Mouse (Mus musculus) ES-E14 (cell line): ENCODE results near the gene Git1. TPM values are rescaled to one million over a fixed set of nuclear protein-coding genes. Genes with fewer than 3 reads are reported as not detected.

Experiments
- DNase-seq: peaks from one replicate; pipeline ENCODE4 v3.0.0-alpha.2; 2013; ENCODE audit warnings: low read depth, low spot score
- H3K27ac ChIP-seq: 2 replicates; pipeline ENCODE4 v1.5.1; 2012; ENCODE audit warnings: low read depth, mild to moderate bottlenecking, low read length, moderate library complexity, mixed read lengths; ENCODE audit not compliant: poor library complexity, insufficient read depth, severe bottlenecking
- H3K36me3 ChIP-seq: 2 replicates; pipeline ENCODE4 v1.6.1; 2012; ENCODE audit warnings: mild to moderate bottlenecking, low read length, moderate library complexity, mixed read lengths; ENCODE audit not compliant: control insufficient read depth, poor library complexity, insufficient read depth, severe bottlenecking
- H3K4me1 ChIP-seq, 2 experiments: fragments of 150-350 bp in 1 of 2; sonication (generic) in 1 of 2; 2 replicates each; pipeline ENCODE4 v1.6.1; 2012; ENCODE audit warnings: low read length in 2 of 2, mild to moderate bottlenecking in 1 of 2, mixed read lengths in 1 of 2; ENCODE audit not compliant: control insufficient read depth in 2 of 2, insufficient read depth in 2 of 2, poor library complexity in 1 of 2
- H3K4me3 ChIP-seq, 2 experiments: fragments of 150-350 bp in 1 of 2; sonication (generic) in 1 of 2; 2 replicates each; pipeline ENCODE4 v1.5.1; 2012; ENCODE audit warnings: low read length in 2 of 2, low read depth in 1 of 2, mild to moderate bottlenecking in 1 of 2, mixed read lengths in 1 of 2; ENCODE audit not compliant: insufficient read depth in 1 of 2, poor library complexity in 1 of 2, severe bottlenecking in 1 of 2
- H3K9ac ChIP-seq: 2 replicates; pipeline ENCODE4 v1.6.1; 2012; ENCODE audit warnings: low read depth, mild to moderate bottlenecking, low read length, mixed read lengths; ENCODE audit not compliant: poor library complexity, insufficient read depth, severe bottlenecking
- H3K9me3 ChIP-seq: fragments of 150-350 bp; sonication (generic); 2 replicates; pipeline ENCODE4 v1.6.1; 2012; ENCODE audit warnings: low read depth, mild to moderate bottlenecking, low read length; ENCODE audit not compliant: control insufficient read depth, insufficient read depth
- CHD2 ChIP-seq: IDR thresholded peaks from 2 replicates; pipeline ENCODE4 v1.6.1; 2014; ENCODE audit warnings: mild to moderate bottlenecking, low read depth, low read length, inconsistent platforms
- HCFC1 ChIP-seq: IDR thresholded peaks from 2 replicates; pipeline ENCODE4 v1.6.1; 2012; ENCODE audit warnings: low read length, inconsistent platforms, borderline replicate concordance; ENCODE audit not compliant: insufficient read depth
- MAFK ChIP-seq: IDR thresholded peaks from 2 replicates; pipeline ENCODE4 v1.6.1; 2014; ENCODE audit warnings: mild to moderate bottlenecking, low read depth, low read length, inconsistent platforms; ENCODE audit not compliant: insufficient read depth
- ZC3H11A ChIP-seq: IDR thresholded peaks from 2 replicates; pipeline ENCODE4 v1.6.1; 2012; ENCODE audit warnings: low read depth, mild to moderate bottlenecking, inconsistent platforms, low read length, borderline replicate concordance
- ZNF384 ChIP-seq: IDR thresholded peaks from 2 replicates; pipeline ENCODE4 v1.6.1; 2012; ENCODE audit warnings: low read depth, low read length, inconsistent platforms
- in situ Hi-C, 2 experiments: fragments of 600-800 bp; cut with MboI; formaldehyde crosslinking; loops; one replicate each; pipeline ENCODE4 v1.15.1; 2025; ENCODE audit warnings: low sequenced_read_pairs in 2 of 2, inconsistent platforms in 1 of 2; ENCODE audit not compliant: unreplicated experiment in 2 of 2
- total RNA-seq: library from RNA; depleted of rRNA; stranded (reverse); fragments of 300-350 nt; gene quantifications from 2 replicates; pipeline ENCODE4 v1.2.3, GENCODE M21; 2012

The Git1 gene
- total RNA-seq, 1 experiment: 43.1 TPM

- Histone ChIP-seq H3K27ac (peak overlapping the region; percentile 82), H3K9ac (peak overlapping the region; percentile 51; the same call in 1 of the 2 replicates), H3K36me3 (peaks cover 35% of the 10 kb centered on the region), H3K4me1 (peaks cover 15 to 51% of the 10 kb centered on the region in 2 experiments), H3K4me3 (peak overlapping the region; percentile 6 to 19; a peak in 3 of 4 replicates), H3K9me3 (no peaks in the 10 kb centered on the region)
- DNase-seq: no peak
- in situ Hi-C loops: no loop called here
- TF ChIP-seq CHD2 (no peak), MAFK (no peak), HCFC1 (no peak), ZC3H11A (no peak), ZNF384 (no peak)
These were observed 5.1 kb downstream of the Git1 start for GRCm38 (mm10) chr11:77498261-77499139.

DNA sequence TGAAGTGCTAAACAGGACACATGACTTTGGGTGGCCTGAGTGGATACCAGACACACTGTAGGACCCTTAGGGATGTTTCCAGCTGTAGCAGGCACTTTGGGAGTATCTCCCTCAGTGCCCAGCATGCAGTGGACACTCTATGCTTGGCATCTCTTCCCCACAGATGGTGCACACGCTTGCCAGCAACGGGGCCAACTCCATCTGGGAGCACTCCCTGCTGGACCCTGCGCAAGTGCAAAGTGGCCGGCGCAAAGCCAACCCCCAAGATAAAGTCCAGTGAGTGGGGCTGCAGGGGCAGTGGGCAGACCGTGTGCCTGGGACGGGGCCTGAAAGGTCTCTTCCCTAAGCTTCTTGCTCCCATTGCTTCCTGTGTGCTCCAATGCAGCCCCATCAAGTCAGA is 6.0 kb downstream of the Git1 start:
- TF ChIP-seq HCFC1: no peak
- TF ChIP-seq MAFK: no peak
- TF ChIP-seq ZC3H11A: no peak
- no peak for TF ChIP-seq ZNF384
- TF ChIP-seq CHD2: no peak
- peaks cover 13 to 55% of the 10 kb centered on the region in 2 experiments for H3K4me1 ChIP-seq
- no peak overlapping the region for H3K27ac ChIP-seq
- no peak overlapping the region for H3K9ac ChIP-seq
- DNase-seq: no peak
- H3K4me3 ChIP-seq: no peak overlapping the region
- in situ Hi-C loops: no loop called here
- no peaks in the 10 kb centered on the region for H3K9me3 ChIP-seq
- peaks cover 42% of the 10 kb centered on the region for H3K36me3 ChIP-seq

GRCm38 (mm10) chr11:77500361-77501325 is 7.3 kb downstream of the Git1 start:
- H3K36me3 ChIP-seq: peaks cover 55% of the 10 kb centered on the region
- peaks cover 8 to 46% of the 10 kb centered on the region in 2 experiments; a peak in 3 of 4 replicates for H3K4me1 ChIP-seq
- no peak overlapping the region for H3K9ac ChIP-seq
- DNase-seq: no peak
- H3K4me3 ChIP-seq: no peak overlapping the region
- peak overlapping the region; percentile 32 for H3K27ac ChIP-seq
- no peaks in the 10 kb centered on the region for H3K9me3 ChIP-seq
- in situ Hi-C loops: no loop called here
- TF ChIP-seq ZC3H11A (no peak), HCFC1 (no peak), ZNF384 (no peak), MAFK (no peak), CHD2 (no peak)

- TF ChIP-seq HCFC1 (no peak), ZNF384 (no peak), MAFK (no peak), ZC3H11A (no peak), CHD2 (no peak)
- DNase-seq: no peak
- Histone ChIP-seq H3K9me3 (no peaks in the 10 kb centered on the region), H3K4me3 (no peak overlapping the region), H3K9ac (no peak overlapping the region), H3K27ac (peak overlapping the region; percentile 32; the same call in 1 of the 2 replicates), H3K4me1 (peaks cover 5 to 44% of the 10 kb centered on the region in 2 experiments; a peak in 3 of 4 replicates), H3K36me3 (peaks cover 63% of the 10 kb centered on the region)
- in situ Hi-C loops: no loop called here
These were observed 8.0 kb downstream of the Git1 start for GRCm38 (mm10) chr11:77501392-77501791.
